Mouse (Mus musculus) thymus, adult 2 months (tissue): ENCODE measurements around the gene Pom121l2.

Source experiments
- CTCF ChIP-seq: fragments of 200-500 bp; IDR thresholded peaks from 2 replicates; pipeline ENCODE4 v1.5.1; 2012; ENCODE audit warnings: mild to moderate bottlenecking, control low read depth, low read length, moderate library complexity, borderline replicate concordance; ENCODE audit not compliant: control insufficient read depth, poor library complexity, insufficient read depth; ENCODE audit errors: extremely low read depth
- POLR2A ChIP-seq: fragments of 200-500 bp; IDR thresholded peaks from 2 replicates; pipeline ENCODE4 v1.6.1; 2012; ENCODE audit warnings: mild to moderate bottlenecking, low read length, control low read depth, moderate library complexity; ENCODE audit not compliant: control insufficient read depth, poor library complexity, insufficient read depth; ENCODE audit errors: extremely low read depth

DNA sequence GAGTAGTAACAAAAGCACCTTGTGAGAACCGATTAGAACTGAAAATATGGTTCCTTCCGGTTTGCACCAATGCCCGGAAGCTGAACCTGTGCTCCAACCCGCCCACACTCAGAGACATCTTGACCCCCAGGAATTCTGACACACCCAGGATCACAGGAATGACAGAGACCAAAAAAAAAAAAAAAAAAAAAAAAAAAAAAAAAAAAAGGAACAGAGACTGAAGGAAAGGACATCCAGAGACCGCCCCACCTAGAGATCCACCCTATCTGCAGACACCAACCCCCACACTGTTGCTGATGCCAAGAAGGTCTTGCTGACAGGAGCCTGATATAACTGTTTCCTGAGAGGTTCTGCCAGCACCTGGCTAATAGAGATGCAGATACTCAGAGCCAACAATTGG is 11.6 kb downstream of the Pom121l2 start:
- TF ChIP-seq POLR2A (no peak), CTCF (no peak)
